Mouse (Mus musculus) sigmoid colon, adult 10 weeks (tissue): ENCODE data around the gene Sln. TPM values are rescaled to one million over a fixed set of nuclear protein-coding genes. Genes with fewer than 3 reads are reported as not detected.

Experiments used
- polyA plus RNA-seq: library from polyadenylated mRNA; stranded (reverse); fragments of 350-450 nt; fragmentation: Illumina TruSeq; extraction: RNeasy Lipid Tissue Mini Kit (QIAGEN cat#74804); gene quantifications from one replicate; pipeline ENCODE4 v1.2.3, GENCODE M21; 2014; ENCODE audit warnings: low read depth, low replicate concordance

The Sln gene
- not detected for polyA plus RNA-seq

GRCm38 (mm10) chr9:53849864-53850263 is at the start of gene Sln:
TSS of gene Sln (plus strand) at chr9:53850164.

Other genes with a start within 250 kb of the Sln start
- 111 TPM for gene Acat1, start 239.8 kb upstream of the Sln start, polyA plus RNA-seq
- 60.9 TPM for gene Cul5, start 180.2 kb upstream of the Sln start, polyA plus RNA-seq
- 1.1 TPM for gene Rab39, start 143.9 kb upstream of the Sln start, polyA plus RNA-seq
- gene Slc35f2, start 78.6 kb upstream of the Sln start, polyA plus RNA-seq: 12.8 TPM
- gene Elmod1, start 125.1 kb downstream of the Sln start, polyA plus RNA-seq: 1.8 TPM
- gene Tnfaip8l3, start 218.2 kb downstream of the Sln start, polyA plus RNA-seq: 4.5 TPM